Mouse (Mus musculus) spleen, adult 2 months (tissue): ENCODE results near the gene Gm42715.

Source experiments
- CTCF ChIP-seq: fragments of 200-500 bp; IDR thresholded peaks from 2 replicates; pipeline ENCODE4 v1.5.1; 2011; ENCODE audit warnings: mild to moderate bottlenecking, inconsistent platforms; ENCODE audit not compliant: insufficient read depth, insufficient read length, insufficient replicate concordance; ENCODE audit errors: extremely low read depth
- POLR2A ChIP-seq: fragments of 200-500 bp; IDR thresholded peaks from 2 replicates; pipeline ENCODE4 v1.6.1; 2011; ENCODE audit warnings: low read depth, low read length, inconsistent platforms

GRCm38 (mm10) chr7:127588011-127588871 is 68.9 kb downstream of the Gm42715 start, which contains the start of the genes Ccdc189 and Rnf40:
- no peak for TF ChIP-seq CTCF
- TF ChIP-seq POLR2A = peak; percentile 51; the same call in 1 of the 2 replicates
